Mouse (Mus musculus): ENCODE measurements around the gene Neurl1a. TPM values are rescaled to one million over a fixed set of nuclear protein-coding genes. Genes with fewer than 3 reads are reported as not detected.

Neurl1a gene
- polyA plus RNA-seq, 1 experiment: 10.1 TPM

GRCm38 (mm10) chr19:47303128-47303527 is 124.5 kb downstream of the Neurl1a start:
- peaks cover 26% of the 10 kb centered on the region for H3K4me1 ChIP-seq (ENCODE audit: control insufficient read depth, insufficient read depth, low read length)
- DNase-seq: no peak
- no peak for TF ChIP-seq CTCF (IDR thresholded peaks at IDR 0.05; ENCODE audit: insufficient read depth, low read length)
- TF ChIP-seq POLR2A (IDR thresholded peaks at IDR 0.05; ENCODE audit: borderline replicate concordance, extremely low read depth, low read depth, low read length): no peak
- no peak overlapping the region for H3K4me3 ChIP-seq (replicated peaks; ENCODE audit: extremely low read depth, low read depth, low read length)
- 59% methylated on average over 10 of the region's 10 CpGs for WGBS

GRCm38 (mm10) chr19:47304170-47304745 is 125.6 kb downstream of the Neurl1a start:
- 70% methylated on average over 5 of the region's 5 CpGs for WGBS
- no peak overlapping the region for H3K4me3 ChIP-seq (replicated peaks; ENCODE audit: extremely low read depth, low read depth, low read length)

GRCm38 (mm10) chr19:47305401-47305800 is 126.8 kb downstream of the Neurl1a start:
- no peak for TF ChIP-seq CTCF (IDR thresholded peaks at IDR 0.05; ENCODE audit: insufficient read depth, low read length)
- TF ChIP-seq POLR2A (IDR thresholded peaks at IDR 0.05; ENCODE audit: borderline replicate concordance, extremely low read depth, low read depth, low read length): no peak
- no peak for DNase-seq
- WGBS: 76% methylated on average over 10 of the region's 10 CpGs
- Histone ChIP-seq H3K4me3 (replicated peaks; ENCODE audit: extremely low read depth, low read depth, low read length) (no peak overlapping the region), H3K4me1 (ENCODE audit: control insufficient read depth, insufficient read depth, low read length) (peaks cover 26% of the 10 kb centered on the region)

More at GRCm38 (mm10) chr19:47304170-47304745, 125.6 kb downstream of the Neurl1a start:
- H3K4me1 ChIP-seq (ENCODE audit: control insufficient read depth, insufficient read depth, low read length): peaks cover 26% of the 10 kb centered on the region
- TF ChIP-seq POLR2A (IDR thresholded peaks at IDR 0.05; ENCODE audit: borderline replicate concordance, extremely low read depth, low read depth, low read length) (no peak), CTCF (IDR thresholded peaks at IDR 0.05; ENCODE audit: insufficient read depth, low read length) (no peak)
- DNase-seq: no peak

GRCm38 (mm10) chr19:47306128-47306916 is 127.7 kb downstream of the Neurl1a start:
- TF ChIP-seq POLR2A (IDR thresholded peaks at IDR 0.05; ENCODE audit: borderline replicate concordance, extremely low read depth, low read depth, low read length): no peak
- TF ChIP-seq CTCF (IDR thresholded peaks at IDR 0.05; ENCODE audit: insufficient read depth, low read length): no peak
- H3K4me3 ChIP-seq (replicated peaks; ENCODE audit: extremely low read depth, low read depth, low read length): no peak overlapping the region
- no peak for DNase-seq
- WGBS: 84% methylated on average over 14 of the region's 14 CpGs
- peaks cover 22% of the 10 kb centered on the region for H3K4me1 ChIP-seq (ENCODE audit: control insufficient read depth, insufficient read depth, low read length)

- no peak for DNase-seq
- WGBS: 72% methylated on average over 8 of the region's 8 CpGs
- Histone ChIP-seq H3K4me3 (replicated peaks; ENCODE audit: extremely low read depth, low read depth, low read length) (no peak overlapping the region), H3K4me1 (ENCODE audit: control insufficient read depth, insufficient read depth, low read length) (peaks cover 16% of the 10 kb centered on the region)
- TF ChIP-seq POLR2A (IDR thresholded peaks at IDR 0.05; ENCODE audit: borderline replicate concordance, extremely low read depth, low read depth, low read length) (no peak), CTCF (IDR thresholded peaks at IDR 0.05; ENCODE audit: insufficient read depth, low read length) (no peak)
These were observed 128.3 kb downstream of the Neurl1a start for GRCm38 (mm10) chr19:47306917-47307315.

Other genes starting within 250 kb of the Neurl1a start
- gene Ina, start 164.1 kb upstream of the Neurl1a start, polyA plus RNA-seq (2012; rRNA removed): 0.04 TPM in 1 of 2 replicates, not detected in the other
- 11.1 and 17.5 TPM in 2 replicates for gene Nt5c2, start 163.7 kb upstream of the Neurl1a start, polyA plus RNA-seq (2012; rRNA removed)
- 3.9 and 4.7 TPM in 2 replicates for gene Pcgf6, start 127.9 kb upstream of the Neurl1a start, polyA plus RNA-seq (2012; rRNA removed)
- gene Taf5, start 111.1 kb upstream of the Neurl1a start, polyA plus RNA-seq (2012; rRNA removed): 2.1 and 2.3 TPM in 2 replicates
- 31.2 and 68.8 TPM in 2 replicates for gene Usmg5, start 88.2 kb upstream of the Neurl1a start, polyA plus RNA-seq (2012; rRNA removed)
- gene Pdcd11, start 88.1 kb upstream of the Neurl1a start, polyA plus RNA-seq (2012; rRNA removed): 7.7 and 9.0 TPM in 2 replicates
- gene Calhm2, start 40.5 kb upstream of the Neurl1a start, polyA plus RNA-seq (2012; rRNA removed): 23.7 and 25.8 TPM in 2 replicates
- not detected in 2 replicates for gene Calhm1, start 34.6 kb upstream of the Neurl1a start, polyA plus RNA-seq (2012; rRNA removed)
- not detected in 2 replicates for gene Calhm3, start 21.1 kb upstream of the Neurl1a start, polyA plus RNA-seq (2012; rRNA removed)